Mouse (Mus musculus) naive thymus-derived CD4-positive, alpha-beta T cell, adult 2 months (primary cell): ENCODE measurements around the gene Megf11.
A peak's percentile ranks its signal among the peaks of the same experiment; 100 is the strongest.

Experiments used
- DNase-seq: peaks from one replicate; pipeline ENCODE4 v3.0.0-alpha.2; 2011; ENCODE audit warnings: low read depth

Megf11 gene

DNA sequence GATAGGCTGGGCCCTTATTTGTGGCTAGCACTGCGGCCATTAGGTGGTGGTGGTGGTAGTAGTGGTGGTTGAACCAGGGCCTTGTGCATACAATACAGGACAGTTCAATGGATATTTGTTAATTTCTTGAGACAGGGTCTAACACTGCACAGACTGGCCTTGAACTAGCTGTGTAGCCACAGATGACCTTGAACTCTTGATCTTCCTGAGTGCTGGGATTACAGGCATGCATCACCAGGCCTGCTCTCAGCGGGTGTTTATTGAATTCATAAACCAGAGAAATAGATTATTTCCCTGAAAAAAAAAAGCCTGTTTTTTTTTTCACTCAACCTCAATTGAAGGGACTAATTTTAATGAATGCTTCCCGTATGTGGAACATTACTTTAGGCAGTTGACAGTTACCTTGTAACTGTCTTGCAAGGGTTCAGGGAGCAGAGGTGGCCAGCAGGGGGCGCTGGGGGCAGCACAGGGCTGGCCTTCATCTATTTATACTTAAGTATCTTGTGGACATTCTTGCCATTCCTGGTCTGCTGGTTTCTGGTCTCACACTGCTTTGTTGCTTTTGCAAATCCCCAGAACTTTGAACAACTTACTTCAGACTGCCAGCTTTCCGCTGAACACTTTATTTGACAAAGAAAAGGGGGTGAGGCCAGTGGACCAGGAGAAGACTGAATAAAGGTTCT lies 8.6 kb downstream of the Megf11 start:
- DNase-seq = peak; percentile 59

DNA sequence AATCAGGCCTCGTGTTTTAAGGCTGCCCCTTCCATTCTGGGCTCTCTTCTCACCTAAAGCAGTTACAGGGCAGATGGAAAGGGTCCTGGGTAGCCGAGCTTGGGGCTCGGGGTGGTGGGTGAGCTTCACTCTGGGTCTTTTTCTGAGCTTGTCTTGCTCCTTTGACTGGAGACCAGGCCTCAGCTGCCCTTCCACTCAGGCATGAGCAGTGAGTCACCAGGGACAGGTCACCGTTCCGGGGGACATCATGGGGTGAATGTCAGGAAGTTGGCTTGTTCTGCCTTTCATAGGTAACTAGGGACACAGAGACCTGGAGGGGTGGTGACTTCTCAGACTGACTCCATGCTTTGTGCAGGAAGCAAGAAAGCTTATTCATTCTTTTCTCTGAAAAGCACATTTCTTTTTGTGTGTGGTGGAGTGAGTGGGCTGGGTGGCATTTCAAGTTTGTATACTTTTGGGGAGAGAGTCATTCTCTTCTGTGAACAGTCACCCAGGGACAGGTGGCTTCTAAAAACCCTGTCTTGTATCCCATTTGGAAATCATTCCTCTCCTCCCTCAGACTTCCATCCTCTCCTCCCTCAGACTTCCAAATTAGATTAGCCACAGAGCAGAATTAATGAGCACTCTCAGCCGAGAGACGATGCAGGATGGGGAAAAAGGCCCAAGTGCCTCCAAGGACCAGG lies 10.0 kb downstream of the Megf11 start:
- no peak for DNase-seq

DNA sequence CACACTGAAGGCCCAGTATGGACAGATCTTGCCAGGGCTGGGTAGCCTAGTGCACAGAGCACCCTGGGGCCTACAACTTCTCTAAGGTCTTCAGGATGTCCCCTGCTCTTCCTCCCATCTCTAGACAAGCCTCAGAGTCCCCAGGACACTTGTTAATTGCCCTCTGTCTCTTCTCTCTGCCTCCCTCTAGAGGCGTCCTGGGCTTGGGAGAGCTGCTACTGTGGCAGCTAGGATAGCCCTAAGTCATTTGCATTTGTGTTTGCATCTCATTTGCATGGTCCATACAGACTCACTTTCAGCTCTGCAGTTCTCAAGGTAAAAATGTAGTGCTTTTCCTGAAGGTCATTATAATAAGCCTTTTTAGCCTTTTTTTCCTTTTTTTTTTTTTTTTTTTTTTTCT lies 11.7 kb downstream of the Megf11 start:
- no peak for DNase-seq

DNA sequence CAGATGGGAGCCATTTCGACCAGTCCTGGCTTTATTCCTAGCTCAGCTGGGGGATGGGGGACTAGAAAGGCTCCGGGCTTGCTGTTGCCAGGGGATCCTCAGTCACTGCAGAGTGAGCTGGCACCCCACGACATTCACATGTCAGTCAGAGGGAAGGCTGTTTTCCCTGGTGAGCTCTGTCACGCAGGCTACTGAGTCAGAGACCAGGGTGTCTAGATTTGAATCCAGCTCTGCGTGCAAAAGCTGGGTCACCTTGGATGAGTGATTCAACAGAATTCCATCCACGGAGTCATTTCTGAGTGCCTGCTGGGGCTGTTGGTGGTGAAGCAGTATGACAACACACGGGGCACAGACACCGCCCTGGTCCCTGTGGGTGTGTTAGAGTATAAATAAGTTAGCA lies 13.7 kb downstream of the Megf11 start:
- no peak for DNase-seq

DNA sequence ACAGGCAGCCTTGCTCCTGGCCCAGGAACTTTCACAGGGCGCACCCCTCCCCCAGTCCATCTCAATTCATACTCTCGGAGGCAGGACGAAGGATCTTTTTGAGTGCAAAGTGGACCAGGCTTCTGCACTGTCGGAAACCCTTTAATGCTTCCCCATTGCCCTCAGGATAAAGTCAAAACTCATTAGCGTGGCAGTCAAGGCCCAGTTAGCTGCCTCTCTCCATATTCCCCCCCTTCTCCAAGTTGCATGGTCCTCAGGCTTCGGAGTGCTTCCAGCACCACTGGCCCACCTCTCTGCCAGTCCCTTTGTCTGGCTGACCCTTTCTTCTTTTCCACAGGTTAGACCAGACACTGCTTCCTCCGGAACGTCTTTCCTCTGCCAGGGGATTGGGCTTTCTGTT lies 16.7 kb downstream of the Megf11 start:
- no peak for DNase-seq

DNA sequence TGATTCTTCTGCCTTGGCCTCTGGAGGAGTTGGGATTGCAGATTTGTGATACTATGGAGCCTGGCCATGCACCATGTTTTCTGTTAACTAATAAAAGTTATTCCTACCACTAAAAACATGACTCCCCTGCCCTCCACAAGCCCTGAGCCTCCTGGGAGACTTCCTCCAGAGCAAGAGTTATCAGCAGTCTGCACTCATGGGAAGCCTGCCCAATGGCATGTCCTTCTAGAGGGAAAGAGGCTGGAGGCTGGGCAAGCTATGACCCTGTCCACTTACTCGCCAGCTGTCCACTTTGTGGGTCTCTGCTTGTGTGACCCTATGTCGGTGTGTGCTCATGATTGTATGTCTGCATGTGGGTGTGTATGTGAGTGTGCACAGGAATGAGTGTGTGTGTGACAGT lies 21.4 kb downstream of the Megf11 start:
- DNase-seq = no peak

DNA sequence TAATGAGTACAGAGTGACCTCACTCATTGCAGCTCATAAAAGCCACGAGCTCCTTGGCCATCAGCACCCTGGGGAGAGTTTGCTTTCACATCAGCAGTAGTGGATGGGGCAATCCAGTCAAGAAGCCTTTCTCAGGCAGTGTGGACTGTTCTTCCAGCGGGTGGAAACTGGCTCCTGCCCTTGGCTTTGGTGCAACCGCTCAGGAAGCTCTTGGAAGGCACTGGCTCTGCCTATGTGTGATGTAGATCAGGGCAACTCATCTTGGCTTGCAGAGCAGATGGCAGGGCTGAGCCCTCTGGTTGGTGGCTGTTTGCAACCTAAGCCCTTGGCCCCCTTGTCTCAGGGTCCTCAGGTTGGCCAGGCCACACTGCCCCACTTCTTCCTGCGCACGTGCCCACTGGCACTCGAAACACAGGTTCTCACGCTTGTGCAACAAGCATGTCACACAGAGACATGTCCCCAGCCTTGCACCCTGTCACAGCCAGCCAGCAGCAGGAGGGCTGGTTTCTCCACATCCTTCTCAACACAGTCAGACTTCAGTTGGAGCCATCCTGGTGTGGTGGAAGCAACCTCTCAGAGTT lies 22.1 kb downstream of the Megf11 start:
- DNase-seq = no peak

DNA sequence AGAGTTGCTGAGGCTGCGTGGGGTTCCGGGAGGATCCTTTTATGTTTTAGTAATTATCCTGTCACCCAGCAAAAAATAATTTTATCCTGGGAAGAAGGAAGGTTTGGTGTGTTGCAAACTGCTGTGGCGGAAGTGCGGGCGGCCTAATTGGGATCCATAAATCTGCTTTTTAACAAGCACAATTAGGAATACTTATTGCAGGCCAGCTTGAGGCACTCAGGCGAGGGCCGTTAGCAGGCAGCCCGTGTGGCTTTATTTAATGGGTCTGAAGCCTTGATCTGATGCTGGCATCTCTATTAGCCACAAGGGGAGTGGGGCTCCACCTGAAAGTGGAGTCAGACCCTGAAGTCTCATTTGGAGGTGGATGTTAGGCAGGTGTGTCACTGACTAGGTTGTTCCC lies 23.4 kb downstream of the Megf11 start:
- no peak for DNase-seq

DNA sequence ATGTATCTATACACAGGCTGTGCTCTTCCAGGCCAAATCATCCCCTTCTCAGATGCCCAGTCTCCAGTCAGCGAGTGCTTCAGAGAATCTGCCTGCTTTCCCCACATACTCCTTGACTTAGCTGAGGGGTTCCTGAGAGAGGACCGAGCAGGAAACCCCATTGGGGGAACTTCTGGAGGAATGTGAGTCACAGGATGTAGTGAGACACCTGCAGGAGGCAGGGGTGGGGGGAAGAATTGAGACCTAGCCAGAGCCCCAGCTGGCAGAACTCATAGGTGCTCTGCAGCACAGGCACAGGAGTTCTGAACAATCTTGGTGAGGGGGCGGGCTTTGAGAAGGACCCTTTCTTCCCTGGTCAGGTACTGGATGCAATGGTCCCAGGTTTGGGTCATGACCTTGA lies 35.0 kb downstream of the Megf11 start:
- DNase-seq = no peak

DNA sequence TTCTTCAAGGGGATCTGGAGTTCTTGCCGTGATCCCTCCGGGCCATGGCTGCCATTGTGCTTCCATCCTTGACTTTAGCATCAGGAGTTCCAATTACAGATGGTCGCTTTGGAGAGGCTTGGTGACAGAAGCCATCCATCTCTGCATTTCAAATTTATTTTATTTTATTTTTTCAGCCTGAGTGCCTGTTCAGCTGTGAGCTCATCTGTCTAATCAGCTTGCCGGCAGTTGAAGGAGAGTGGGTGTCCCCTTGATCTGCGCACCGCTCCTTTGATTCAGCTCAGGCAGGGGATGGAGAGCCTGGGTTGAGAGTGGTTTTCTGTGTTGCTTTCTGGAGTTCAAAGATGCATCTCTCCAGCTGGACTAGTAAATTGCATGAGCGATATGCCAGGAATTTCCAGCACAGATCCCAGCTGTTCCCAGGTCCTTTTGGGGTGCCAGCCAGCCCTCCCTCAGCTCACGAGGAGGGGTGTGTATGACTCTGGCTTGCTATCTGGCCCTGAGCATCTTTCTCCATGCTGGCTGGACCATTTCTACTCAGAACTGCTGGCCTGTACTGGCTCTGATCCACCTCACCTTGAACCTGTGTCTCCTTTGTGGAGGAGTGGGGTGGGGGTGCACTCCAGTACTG lies 36.7 kb downstream of the Megf11 start:
- no peak for DNase-seq

DNA sequence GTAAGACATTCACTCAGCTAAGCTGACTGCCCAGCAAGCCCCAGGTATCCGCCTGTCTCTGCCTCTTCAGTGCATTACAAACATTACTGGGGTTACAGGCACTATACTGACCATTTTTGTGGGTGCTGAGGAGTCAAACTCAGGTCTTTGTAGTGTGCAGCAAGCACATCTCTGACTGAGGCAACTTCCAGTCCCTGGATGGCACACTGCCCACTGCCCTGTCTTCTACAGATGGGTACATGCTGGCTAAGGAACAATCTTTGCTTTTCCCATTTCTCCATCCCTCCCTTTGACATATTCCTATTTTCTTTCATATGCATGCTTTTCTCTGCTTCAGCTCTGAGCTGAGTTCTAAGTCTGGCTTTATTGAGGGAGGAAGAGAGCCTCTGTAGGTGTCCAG lies 38.5 kb downstream of the Megf11 start:
- DNase-seq = no peak

DNA sequence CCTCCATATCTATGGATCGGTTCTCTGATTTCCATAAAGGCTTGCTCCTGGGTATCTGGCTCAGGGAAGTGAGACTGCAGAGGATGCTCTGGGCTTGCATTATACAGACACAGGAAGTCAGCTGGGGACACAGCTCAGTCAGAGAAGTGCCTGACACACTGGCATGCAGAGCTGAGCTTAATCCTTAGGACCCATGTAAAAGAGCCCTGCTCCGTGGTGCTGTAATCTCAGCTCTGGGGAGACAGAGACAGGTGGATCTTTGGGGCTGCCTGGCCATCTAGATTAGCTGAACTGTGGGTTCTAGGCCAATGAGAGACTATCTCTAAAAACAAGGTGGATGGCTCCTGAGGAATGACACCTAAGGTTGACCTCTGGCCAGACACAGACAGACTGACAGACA lies 50.7 kb downstream of the Megf11 start:
- DNase-seq = no peak

DNA sequence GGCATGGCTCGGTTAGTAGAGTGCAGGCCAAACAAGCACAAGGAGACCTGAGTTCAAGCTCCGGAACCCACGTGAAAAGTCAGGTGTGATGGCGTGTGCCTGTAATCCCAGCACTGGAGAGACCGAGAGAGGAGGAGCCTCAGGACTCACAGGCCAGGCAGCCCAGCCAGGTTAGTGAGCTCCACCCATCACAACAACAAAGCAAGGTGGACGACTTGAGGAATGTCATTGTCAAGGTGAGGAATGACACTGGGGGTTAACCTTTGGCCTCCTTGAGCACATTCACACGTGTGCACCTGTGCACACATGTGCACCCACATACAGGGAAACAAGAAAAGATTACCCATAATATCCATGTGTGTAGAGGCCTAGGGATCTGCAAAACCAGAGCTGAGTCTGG lies 54.7 kb downstream of the Megf11 start:
- no peak for DNase-seq

DNA sequence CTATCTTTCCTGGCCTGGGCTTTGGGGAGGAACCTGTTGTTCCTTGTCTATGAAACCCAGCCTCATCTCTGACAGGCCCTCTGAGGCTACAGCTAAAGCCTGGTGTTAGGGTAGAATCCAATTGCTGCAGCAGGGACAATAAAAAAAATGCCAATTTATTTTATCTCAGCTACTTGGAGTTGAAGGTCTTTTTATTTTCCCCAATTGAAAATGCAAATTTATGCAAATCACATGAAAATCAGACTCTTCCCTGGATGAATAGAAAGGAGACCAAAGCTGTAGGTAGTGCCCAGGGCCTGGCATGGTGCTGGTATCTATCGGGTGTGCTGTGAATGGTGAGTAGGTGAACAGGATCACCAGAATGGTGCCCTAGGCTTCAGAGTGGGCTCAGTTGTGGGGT lies 60.6 kb downstream of the Megf11 start:
- no peak for DNase-seq

DNA sequence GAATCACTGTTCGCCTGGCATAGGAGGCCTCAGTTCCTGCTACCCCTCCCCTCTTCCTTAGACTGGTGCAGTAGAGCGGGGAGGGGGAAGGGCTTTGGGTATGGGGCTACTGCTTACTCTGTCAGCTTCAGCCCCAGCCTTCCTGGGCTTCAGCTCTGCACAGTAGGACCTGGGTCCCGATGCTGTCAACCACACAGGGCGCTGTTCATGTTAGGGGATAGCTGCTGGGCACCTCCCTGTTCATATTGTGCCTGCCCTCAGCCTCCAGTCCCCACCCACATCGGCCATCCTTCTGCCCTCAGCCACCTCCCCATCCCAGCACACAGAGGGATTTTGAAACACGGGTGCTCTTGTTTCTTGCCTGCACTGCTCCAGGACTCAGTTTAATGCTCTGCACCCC lies 61.6 kb downstream of the Megf11 start:
- no peak for DNase-seq

DNA sequence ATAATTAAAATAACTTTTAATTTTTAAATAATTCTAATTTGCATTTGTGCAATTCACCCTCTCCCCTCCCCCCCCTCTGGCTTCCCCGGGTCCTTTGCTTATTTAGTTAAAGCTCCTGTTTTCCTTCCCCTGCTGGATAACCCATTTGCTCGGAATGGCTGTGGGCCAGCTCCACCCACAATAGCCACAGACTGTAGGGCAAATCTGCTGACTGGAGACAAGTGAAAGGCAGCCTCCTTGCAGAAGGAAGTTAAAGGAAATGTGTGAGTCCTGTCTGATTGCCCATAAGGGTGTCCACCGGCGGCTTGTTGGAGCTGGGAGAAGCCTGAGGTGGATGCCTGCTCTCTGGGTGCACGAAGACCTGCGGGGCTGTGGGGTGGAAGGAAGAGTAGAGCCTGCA lies 62.1 kb downstream of the Megf11 start:
- DNase-seq = no peak

DNA sequence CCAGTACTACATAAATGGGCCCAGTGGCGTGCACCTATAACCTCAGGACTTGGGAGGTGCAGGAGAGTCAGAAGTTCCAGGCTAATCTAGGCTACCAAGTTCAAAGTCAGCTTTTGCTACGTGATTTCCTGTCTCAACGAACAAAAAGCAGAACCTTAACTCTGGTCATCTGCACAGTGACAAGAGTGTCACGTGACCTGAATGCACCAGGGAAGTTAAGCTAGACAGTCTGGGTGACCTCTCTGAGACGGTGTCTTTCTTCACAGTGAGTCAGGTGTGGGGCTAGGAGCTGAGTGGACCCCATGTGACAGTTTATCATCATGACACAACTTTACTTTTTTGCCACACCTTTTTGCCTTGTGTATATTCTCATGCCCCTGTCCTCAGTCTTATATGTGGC lies 67.3 kb downstream of the Megf11 start:
- peak; percentile 15 for DNase-seq

DNA sequence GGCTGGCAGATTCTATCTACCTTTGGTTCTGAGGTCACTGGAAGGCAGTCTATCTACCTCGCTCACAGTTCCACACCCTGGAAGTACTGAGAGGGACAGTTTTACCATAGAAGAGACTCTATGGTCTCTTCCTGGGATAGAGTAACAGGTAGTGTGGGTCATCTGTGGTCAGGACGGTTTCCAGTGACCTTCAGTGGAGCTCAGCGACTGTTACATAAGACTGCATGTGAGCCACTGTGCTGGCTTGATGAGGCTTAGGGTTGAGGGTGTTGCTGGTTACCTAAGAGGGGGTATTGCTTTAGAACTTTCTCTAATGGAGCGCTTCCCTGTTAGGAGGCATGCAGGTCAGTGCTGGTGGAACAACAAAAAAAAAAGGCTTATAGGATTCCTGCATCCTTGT lies 68.8 kb downstream of the Megf11 start:
- no peak for DNase-seq

DNA sequence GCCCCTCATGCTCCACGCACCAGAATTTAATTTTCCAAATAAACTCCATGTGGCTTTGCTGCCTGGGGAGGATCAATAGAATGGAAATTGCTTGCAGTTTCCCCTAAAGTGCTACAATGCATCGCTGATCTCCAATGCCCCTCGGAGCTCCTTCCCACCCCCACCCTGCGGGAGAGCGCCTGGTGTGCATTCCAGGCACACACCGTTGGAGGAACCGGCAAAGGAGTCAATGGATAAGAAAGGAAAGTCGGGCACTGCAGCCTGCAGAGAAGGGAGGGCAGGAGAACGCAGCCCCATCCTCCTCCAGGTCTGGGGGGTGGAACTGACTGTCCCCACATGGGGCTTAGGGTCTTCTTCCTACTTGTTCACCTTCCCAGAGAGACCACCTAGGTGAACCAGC lies 70.5 kb downstream of the Megf11 start:
- DNase-seq = no peak

DNA sequence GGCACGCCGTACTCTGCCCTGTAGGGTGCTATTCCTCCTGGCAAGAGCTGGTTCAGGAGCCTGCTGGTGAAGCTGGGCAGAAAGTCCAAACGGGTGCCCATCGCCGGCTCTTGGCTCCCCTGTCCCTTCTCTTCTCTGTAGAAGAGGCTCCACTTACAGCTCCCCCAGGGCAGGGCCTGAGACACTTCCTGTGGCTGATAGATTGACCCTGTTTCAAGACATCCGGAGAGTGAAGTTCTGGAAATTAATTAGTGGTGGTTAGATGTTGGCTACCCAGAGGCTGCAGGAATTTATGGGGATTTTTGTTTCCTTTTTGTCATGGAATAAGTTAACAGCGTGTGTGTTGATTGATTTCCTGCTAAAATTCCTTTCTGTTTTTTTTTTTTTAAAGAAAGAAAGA lies 72.2 kb downstream of the Megf11 start:
- DNase-seq = no peak

DNA sequence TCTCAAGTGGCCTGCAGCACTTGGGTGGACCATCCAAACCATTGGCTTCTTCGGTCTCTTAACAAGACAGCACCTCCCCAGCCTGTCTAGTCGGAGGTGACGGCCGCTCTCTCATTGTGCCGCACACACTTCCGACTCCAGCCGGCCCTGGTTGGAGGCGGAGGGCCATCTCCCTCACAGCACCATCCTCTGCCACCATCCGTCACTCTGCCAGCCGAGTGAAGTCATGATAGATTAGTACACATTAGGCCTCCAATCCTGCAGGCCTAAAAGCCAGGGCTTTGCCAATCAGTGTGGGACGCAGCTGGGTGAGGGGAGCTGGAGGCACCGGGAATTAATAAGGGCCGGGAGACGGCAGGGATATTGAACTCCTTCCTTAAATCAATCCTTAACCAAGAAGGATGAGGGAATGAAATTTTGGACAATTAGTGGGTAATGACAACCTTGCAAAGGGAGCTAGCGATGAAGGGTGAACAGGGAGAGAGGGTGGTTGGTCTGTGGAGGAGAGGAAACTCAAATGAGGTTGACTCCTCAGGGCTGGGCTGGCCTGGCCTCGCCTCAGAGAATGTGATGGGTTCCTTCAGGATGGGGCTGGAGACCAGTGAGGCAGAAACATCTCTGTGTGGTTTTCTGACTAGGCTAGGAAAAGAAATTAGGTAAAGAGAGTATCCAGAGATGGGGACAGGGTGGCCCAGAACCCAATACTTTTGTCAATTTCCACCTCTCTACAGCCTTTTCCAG lies 76.3 kb downstream of the Megf11 start:
- no peak for DNase-seq

DNA sequence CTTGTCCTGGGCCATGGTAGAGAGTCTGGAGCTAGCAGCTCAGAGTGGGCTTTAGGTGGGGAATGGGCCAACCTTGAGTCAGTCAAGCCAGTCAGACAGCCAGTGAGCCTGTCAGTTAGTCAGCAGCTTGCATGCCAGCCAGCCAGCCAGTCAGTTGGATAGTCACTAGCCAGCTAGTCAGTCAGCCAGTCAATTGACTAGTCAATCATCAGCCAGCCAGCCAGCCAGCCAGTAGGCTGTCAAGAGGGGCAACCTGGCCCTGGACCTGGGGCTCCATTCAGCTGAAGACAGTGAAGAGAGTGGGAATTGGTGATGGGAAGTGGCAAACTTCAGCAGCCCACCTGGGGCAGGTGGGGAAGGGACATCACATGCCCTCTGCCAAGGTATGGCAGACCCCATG lies 77.4 kb downstream of the Megf11 start:
- DNase-seq = no peak

DNA sequence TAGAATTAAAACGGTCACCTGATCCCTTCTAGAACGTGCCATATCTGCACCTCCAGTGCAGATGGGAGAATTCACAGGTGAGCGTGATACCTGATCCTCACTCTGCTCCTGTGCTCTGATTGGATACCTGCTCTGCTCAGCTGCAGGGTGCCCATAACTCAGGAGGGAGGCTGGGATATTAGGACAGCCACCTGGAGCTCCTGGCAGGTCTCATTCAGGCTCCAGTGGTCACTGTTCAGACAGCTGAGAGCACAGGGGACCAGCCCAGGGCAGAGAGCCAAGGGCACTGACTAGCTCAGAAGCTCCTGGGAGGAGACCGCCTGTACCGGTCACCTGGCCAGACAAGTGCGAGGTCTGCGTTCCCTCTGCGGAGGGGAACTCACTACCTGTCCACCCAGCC lies 80.7 kb downstream of the Megf11 start:
- DNase-seq = no peak
